Comparison of ENCODE assay signal across 10 mouse cellular contexts in genomic region chr16:64961690-64962089, GRCm38 (mm10).
DNase-seq lines count a peak whose midpoint lies in the region; ATAC-seq and TF ChIP-seq lines count a peak whose summit lies in the region.
"Had no signal": no experiment of that assay in that cellular context is flagged by ENCODE, and none has a peak within 500 bp of the region (broad histone marks: within the 10 kb centered on the region; RNA-seq: fewer than 3 reads in every experiment).

No protein-coding gene starts in this region.

- 94% methylated on average over 4 of the region's 4 CpGs for WGBS in kidney, postnatal 0 days

- no peaks in the 10 kb centered on the region for H3K4me1 ChIP-seq in kidney, postnatal 0 days (replicated peaks; ENCODE audit: insufficient read depth, low read length)
- H3K4me1 ChIP-seq: forebrain, embryonic 10.5 days; neural tube, embryonic 12.5 days had no signal

- no peaks in the 10 kb centered on the region for H3K36me3 ChIP-seq in kidney, postnatal 0 days (ENCODE audit: insufficient read depth, low read length)
- H3K36me3 ChIP-seq: forebrain, embryonic 10.5 days; neural tube, embryonic 12.5 days had no signal

- no peak overlapping the region for H3K9ac ChIP-seq in kidney, postnatal 0 days (ENCODE audit: low read depth, low read length)
- H3K9ac ChIP-seq: neural tube, embryonic 12.5 days had no signal

- no peaks in the 10 kb centered on the region for H3K27me3 ChIP-seq in kidney, postnatal 0 days (ENCODE audit: insufficient read depth, low read length)
- H3K27me3 ChIP-seq: neural tube, embryonic 12.5 days had no signal

- H3K4me2 ChIP-seq in kidney, postnatal 0 days (ENCODE audit: low read length): no peak overlapping the region
- H3K4me2 ChIP-seq: neural tube, embryonic 12.5 days had no signal

- no peaks in the 10 kb centered on the region for H3K9me3 ChIP-seq in kidney, postnatal 0 days (replicated peaks; ENCODE audit: low read length)
- H3K9me3 ChIP-seq: forebrain, embryonic 10.5 days; neural tube, embryonic 12.5 days had no signal

- ATAC-seq in kidney, postnatal 0 days (replicated peaks; ENCODE audit: low FRiP score, low read depth): no peak
- ATAC-seq in CD4-positive, CD25-positive, alpha-beta regulatory T cell, adult 4 months: peak; percentile 94

- H3K4me3 ChIP-seq in kidney, postnatal 0 days (replicated peaks; ENCODE audit: low read depth, low read length): no peak overlapping the region
- H3K4me3 ChIP-seq: forebrain, embryonic 10.5 days; neural tube, embryonic 12.5 days had no signal

- H3K27ac ChIP-seq in kidney, postnatal 0 days: no peak overlapping the region
- H3K27ac ChIP-seq: forebrain, embryonic 10.5 days; neural tube, embryonic 12.5 days had no signal

- peak; percentile 43 for TF ChIP-seq CTCF in kidney, postnatal 0 days (IDR thresholded peaks at IDR 0.05; ENCODE audit: low read depth)

- DNase-seq in kidney, postnatal 0 days (ENCODE audit: low spot score): no peak
- no peak for DNase-seq in kidney, adult 8-10 months
- DNase-seq in ES-CJ7 (ENCODE audit: low read depth, low spot score): peak; percentile 34
- DNase-seq in lung, postnatal 36 days: peak; percentile 34
- DNase-seq in c-Kit-positive CD71-positive TER-119-positive erythroid progenitor cells, embryonic 14.5 days (ENCODE audit: low spot score): no peak
- no peak for DNase-seq in ovary, adult 18-20 months (ENCODE audit: low spot score)
- DNase-seq: cerebellum, postnatal 14 days had no signal

Comparison
In these comparisons a context has a peak if more than half of its experiments do, and no peak if none do; other contexts are left out.
1. DNase-seq: peak in ES-CJ7 (single experiment) and lung, postnatal 36 days (single experiment); none in kidney, postnatal 0 days (single experiment), kidney, adult 8-10 months (0 of 2), c-Kit-positive CD71-positive TER-119-positive erythroid progenitor cells, embryonic 14.5 days (single experiment) and ovary, adult 18-20 months (single experiment).